Mouse (Mus musculus): Measurements from ENCODE around the gene Itga3. TPM values are rescaled to one million over a fixed set of nuclear protein-coding genes. Genes with fewer than 3 reads are reported as not detected.

Gene Itga3
- total RNA-seq, 4 experiments from 2014 or later, result 40.8 to 74.6 (median 49.9) TPM

GRCm38 (mm10) chr11:95004136-95004936 lies 72.3 kb downstream of the Itga3 start:
- DNase-seq, result no peak

DNA sequence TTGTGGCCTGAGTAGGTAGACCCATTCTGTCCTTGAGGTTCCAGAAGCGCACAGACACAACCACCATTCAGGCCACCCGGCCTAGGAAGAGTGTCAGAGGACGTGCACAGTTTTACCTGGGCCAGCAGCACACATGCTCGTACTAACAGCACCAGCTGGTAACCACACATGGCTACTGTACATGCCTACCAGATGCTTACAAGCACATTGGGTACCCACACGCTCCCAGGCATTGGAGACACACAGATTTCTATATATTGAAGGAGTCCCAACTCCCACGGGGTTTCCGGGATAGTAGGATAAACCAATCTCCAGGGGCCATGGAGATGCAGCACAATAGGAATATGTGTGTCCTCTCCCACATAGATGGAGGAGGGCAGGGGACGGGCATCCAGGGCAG lies 73.9 kb downstream of the Itga3 start:
- no peak for DNase-seq

DNA sequence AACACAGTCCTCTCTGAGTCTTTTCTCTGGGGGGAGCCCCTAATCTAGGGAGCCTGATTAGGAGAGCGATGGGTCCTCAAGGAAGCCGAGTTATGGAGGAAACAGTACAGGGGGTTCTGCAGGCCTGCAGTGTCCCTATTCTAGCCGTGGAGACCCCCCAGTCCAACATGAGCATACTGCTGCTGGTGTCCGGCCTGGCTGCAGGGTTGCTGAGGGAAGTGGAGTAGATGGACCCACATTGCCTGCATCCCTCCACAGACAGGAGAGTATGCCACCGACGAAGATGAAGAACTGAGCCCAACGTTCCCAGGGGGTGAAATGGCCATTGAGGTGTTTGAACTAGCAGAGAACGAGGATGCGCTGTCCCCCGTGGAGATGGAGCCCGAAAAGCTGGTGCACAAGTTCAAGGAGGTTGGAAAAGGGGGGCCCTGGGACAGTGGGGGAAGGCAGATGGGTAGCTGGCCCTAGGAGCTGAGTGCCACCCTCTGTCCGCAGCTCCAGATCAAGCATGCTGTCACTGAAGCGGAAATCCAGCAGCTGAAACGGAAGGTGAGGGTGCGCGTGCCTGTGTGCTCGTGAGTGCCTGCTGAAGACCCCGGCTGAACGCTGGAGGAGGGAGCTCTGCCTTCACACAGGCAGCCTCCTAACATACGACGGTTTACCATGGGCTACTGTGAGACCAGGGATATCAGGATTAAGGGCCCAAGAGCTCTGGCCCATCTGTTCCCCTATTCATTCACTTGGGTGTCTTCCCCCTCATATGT lies 74.8 kb downstream of the Itga3 start:
- DNase-seq, result no peak

DNA sequence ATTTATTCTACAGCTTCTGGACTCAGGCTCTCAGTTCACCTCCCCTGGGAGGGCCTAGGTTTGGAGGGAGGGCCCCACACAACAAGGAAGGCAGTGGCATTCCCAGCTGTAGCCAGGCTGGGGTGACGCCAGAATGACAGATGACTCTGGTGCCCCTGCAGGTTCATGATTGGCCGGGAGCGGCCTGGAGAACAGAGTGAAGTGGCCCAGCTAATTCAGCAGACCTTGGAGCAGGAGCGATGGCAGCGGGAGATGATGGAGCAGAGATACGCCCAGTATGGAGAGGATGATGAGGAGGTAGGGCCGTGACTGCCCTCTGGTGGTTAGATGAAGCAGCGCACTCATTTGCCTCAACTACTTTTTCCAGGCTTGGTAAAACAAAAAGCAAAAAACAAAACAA lies 75.5 kb downstream of the Itga3 start:
- DNase-seq, result peak; percentile 84

GRCm38 (mm10) chr11:95000548-95000947 lies 76.1 kb downstream of the Itga3 start:
- no peak for DNase-seq

DNA sequence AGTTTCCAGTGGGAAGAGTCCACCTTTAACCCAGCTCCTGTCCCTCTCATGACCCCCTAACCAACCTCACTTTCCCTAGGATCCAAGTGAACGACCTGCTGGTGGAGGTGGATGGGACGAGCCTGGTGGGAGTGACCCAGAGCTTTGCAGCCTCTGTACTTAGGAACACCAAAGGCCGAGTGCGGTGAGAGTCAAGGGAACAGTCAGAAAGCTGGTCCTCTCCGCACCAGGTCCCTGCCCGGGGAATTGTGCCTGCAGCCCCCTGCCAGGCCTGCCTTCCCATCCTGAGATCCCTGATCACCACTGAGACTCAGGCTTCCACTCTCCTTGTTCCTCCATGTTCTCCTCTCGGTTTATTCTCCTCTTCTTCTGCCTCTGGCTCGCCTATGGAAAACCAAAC lies 76.5 kb downstream of the Itga3 start:
- no peak for DNase-seq

DNA sequence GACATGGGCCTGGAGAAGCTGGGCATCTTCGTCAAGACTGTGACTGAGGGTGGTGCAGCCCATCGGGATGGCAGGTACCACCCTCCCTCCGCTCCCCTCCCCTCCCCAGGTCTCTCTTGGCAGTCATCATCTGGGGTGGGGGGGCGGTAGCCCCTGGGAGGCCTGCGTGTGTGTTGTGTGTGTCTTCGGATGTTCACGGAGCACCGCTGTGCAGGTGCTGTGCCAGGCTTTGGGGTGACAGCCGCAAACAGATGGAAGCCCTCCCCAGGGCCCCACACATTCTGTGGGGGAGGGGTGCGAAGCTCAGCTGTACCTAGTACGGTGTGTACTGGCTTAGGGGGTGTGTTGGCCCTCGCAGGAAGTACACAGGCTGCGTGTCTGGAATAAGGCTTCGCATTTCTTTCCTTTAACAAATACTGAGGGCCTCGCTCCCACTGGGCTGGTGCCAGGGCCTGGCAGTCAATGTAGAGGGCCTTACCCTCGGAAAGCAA lies 78.5 kb downstream of the Itga3 start:
- DNase-seq, result peak; percentile 11

- DNase-seq, result peak; percentile 11
These were observed 79.0 kb downstream of the Itga3 start for GRCm38 (mm10) chr11:94997596-94997995.

GRCm38 (mm10) chr11:94996984-94997383 lies 79.6 kb downstream of the Itga3 start:
- no peak for DNase-seq

- no peak for DNase-seq
These were observed 80.5 kb downstream of the Itga3 start for GRCm38 (mm10) chr11:94996101-94996500.

DNA sequence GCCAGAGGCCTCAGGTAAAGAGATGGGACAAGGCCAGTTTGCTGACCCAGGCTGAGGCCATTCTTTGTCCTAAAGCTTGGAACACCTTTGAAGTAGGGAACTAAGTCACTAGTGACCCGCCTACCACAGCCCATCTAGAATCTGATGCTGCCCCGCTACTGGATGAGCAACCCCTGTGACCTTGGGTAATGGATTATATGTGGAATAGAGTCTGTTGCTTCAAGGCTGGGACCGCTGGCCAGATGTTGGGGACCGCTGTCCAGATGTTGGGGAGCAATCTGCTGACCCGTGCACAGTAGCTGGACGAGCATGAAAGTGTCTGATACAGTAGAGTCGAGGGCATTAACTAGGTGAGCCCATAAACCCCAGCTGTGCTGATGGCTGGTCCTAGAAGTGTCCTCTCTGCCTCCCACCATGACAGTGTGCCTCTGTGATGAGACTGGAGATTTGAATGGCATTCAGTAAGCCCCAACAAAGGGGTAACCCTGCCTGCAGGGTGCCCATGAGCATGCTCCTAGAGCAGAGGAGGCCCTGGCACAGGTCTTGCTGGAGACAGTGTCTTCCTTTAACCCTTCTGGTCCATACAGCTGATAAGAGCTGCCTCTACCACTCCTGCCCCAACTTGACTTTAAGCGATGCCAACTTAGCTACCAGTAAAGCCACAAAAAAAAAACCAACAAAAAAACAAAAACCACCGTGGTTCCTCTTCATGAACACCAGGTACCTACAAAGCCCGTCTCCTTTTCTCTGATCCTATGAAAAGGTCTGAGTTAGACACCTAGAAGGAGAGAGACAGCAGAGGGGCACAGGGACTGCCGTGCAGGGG lies 81.4 kb downstream of the Itga3 start:
- DNase-seq, result peak; percentile 13

Other genes starting within 250 kb of the Itga3 start
- gene Col1a1, start 140.6 kb downstream of the Itga3 start, total RNA-seq (2022), result 10 to 100 TPM; 25.9 to 57.5 (median 32.5) TPM
- gene Hils1, start 109.2 kb downstream of the Itga3 start, total RNA-seq (2022), result not detected
- not detected for gene Sgca, start 100.5 kb downstream of the Itga3 start, total RNA-seq (2022)
- gene Ppp1r9b, start 85.8 kb downstream of the Itga3 start, total RNA-seq (2022), result 100 to 1,000 TPM; 116 to 149 (median 131) TPM
- 1 to 10 TPM; 3.9 to 9.1 (median 5.6) TPM for gene Samd14, start 66.9 kb downstream of the Itga3 start, total RNA-seq (2022)
- gene Pdk2, start 35.4 kb downstream of the Itga3 start, total RNA-seq (2022), result 10 to 100 TPM; 60.9 to 90.5 (median 76.0) TPM
- gene Dlx3, start 43.3 kb upstream of the Itga3 start, total RNA-seq (2022), result not detected
- under 1 TPM in 2 of 4 experiments, not detected in 2; 0.28 to 0.32 TPM for gene Dlx4, start 69.5 kb upstream of the Itga3 start, total RNA-seq (2022)
- not detected for gene Tac4, start 184.7 kb upstream of the Itga3 start, total RNA-seq (2022)
- gene Kat7, start 233.4 kb upstream of the Itga3 start, total RNA-seq (2022), result 10 to 100 TPM; 50.4 to 86.8 (median 73.7) TPM

Data from adrenal gland, adult 8-10 months (tissue).